Mouse (Mus musculus): ENCODE data around the gene Cep57. TPM values are rescaled to one million over a fixed set of nuclear protein-coding genes. Genes with fewer than 3 reads are reported as not detected.

Gene Cep57
- polyA plus RNA-seq, 1 experiment from 2014 or later: 46.4 TPM

DNA sequence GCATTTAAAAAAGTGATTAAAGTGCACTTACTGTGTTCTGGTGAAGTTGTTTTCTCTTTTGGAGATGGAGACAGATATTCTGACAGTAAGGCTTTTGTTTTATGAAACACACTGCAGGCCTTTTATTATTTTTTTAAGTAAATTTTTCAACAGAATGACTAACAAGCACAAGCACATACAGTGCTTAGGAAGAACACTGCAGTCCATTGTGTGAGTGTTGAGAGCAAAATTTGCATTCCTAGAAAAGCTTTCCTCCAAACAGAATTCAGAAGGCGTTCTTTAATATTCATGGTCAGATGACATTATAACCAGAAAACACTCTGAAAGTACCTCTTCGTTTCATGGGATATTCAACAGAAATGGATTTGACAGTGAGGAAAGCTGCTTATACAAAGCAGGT is 61.3 kb downstream of the Cep57 start:
- ATAC-seq (ENCODE audit: low read depth): no peak
- Histone ChIP-seq H3K36me3 (ENCODE audit: control insufficient read depth, insufficient read depth, low read length) (no peaks in the 10 kb centered on the region), H3K4me1 (ENCODE audit: control insufficient read depth, insufficient read depth, low read length) (no peaks in the 10 kb centered on the region), H3K27me3 (ENCODE audit: control insufficient read depth, insufficient read depth, low read length) (no peaks in the 10 kb centered on the region), H3K9me3 (ENCODE audit: control insufficient read depth, low read length) (no peaks in the 10 kb centered on the region), H3K4me2 (ENCODE audit: low read depth, low read length) (no peak overlapping the region), H3K9ac (replicated peaks; ENCODE audit: low read depth, low read length) (no peak overlapping the region), H3K27ac (ENCODE audit: low read depth, low read length) (no peak overlapping the region), H3K4me3 (ENCODE audit: low read depth, low read length) (no peak overlapping the region)
- 76% methylated on average over 2 of the region's 2 CpGs for WGBS

- H3K36me3 ChIP-seq (ENCODE audit: control insufficient read depth, insufficient read depth, low read length): no peaks in the 10 kb centered on the region
- no peak for ATAC-seq (ENCODE audit: low read depth)
- no peak overlapping the region for H3K4me3 ChIP-seq (ENCODE audit: low read depth, low read length)
Measured at GRCm38 (mm10) chr9:13760430-13760829, 66.5 kb downstream of the Cep57 start.

More at GRCm38 (mm10) chr9:13760430-13760829, 66.5 kb downstream of the Cep57 start:
- H3K4me1 ChIP-seq (ENCODE audit: control insufficient read depth, insufficient read depth, low read length): no peaks in the 10 kb centered on the region
- no peaks in the 10 kb centered on the region for H3K27me3 ChIP-seq (ENCODE audit: control insufficient read depth, insufficient read depth, low read length)
- no peaks in the 10 kb centered on the region for H3K9me3 ChIP-seq (ENCODE audit: control insufficient read depth, low read length)
- H3K27ac ChIP-seq (ENCODE audit: low read depth, low read length): no peak overlapping the region
- H3K9ac ChIP-seq (replicated peaks; ENCODE audit: low read depth, low read length): no peak overlapping the region
- 92% methylated on average over 3 of the region's 3 CpGs for WGBS
- H3K4me2 ChIP-seq (ENCODE audit: low read depth, low read length): no peak overlapping the region

Other genes with a start within 250 kb of the Cep57 start
- 52.2 and 60.5 TPM in 2 replicates for gene Mtmr2, start 78.7 kb downstream of the Cep57 start, polyA plus RNA-seq (2014; fragmentation: Nextera tagmentation; extraction: Ambion mirVana)
- gene Fam76b, start 609 bp upstream of the Cep57 start, polyA plus RNA-seq (2014; fragmentation: Nextera tagmentation; extraction: Ambion mirVana): 22.8 and 27.2 TPM in 2 replicates

All from neural tube, embryonic 14.5 days (tissue).